Mouse (Mus musculus) kidney, postnatal 10 days (tissue): ENCODE measurements around the gene Ubxn4.
"Not testable (repeated sequence)": the region's sequence is repeated elsewhere in the genome, so short reads cannot be mapped to it uniquely, and the experiment has no call there.

Experiments used
- DNase-seq: peaks from one replicate; pipeline ENCODE4 v3.0.0; 2021; ENCODE audit warnings: mixed read lengths

The Ubxn4 gene

DNA sequence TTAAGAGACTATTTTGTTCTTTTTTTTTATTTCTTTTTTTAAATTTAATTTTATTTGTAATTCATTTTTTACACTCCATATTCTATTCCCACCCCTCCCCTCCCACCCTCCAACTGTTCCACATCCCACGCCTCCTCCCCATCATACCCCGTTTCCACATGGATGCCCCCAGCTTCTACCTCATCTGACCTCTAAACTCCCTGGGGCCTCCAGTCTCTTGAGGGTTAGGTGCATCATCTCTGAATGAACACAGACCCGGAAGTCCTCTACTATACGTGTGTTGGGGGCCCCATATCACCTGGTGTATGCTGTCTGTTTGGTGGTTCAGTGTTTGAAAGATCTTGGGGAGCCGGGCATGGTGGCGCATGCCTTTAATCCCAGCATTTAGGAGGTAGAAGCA is 75.5 kb downstream of the Ubxn4 start:
- DNase-seq: not testable (repeated sequence)

DNA sequence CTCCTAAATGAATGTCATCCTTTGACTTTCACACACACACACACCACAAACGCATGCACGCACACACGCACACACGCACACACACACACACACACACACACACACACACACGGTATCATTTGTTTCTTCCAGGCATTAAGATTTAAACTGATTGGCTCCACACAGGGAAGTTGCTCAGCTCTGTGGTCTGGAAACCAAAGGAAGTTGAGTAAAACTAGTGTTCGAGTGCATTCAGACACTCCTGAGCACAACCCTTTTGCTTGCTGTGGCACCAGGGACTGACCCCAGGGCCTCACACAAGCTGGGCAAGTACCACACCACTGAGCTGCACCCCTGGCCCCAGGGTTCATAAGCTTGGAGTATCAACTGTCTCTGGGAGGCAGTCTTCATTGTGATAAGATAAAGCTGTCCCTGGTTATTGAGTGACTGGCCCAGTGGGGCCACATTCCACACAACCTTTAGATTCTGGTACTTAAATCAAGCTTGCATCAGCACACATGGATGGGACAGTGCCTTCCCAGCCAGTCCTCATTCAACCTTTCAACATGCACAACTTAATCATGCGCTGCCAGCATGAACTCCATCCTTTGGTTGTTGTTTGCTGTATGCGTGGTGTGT is 79.4 kb downstream of the Ubxn4 start:
- no peak for DNase-seq

DNA sequence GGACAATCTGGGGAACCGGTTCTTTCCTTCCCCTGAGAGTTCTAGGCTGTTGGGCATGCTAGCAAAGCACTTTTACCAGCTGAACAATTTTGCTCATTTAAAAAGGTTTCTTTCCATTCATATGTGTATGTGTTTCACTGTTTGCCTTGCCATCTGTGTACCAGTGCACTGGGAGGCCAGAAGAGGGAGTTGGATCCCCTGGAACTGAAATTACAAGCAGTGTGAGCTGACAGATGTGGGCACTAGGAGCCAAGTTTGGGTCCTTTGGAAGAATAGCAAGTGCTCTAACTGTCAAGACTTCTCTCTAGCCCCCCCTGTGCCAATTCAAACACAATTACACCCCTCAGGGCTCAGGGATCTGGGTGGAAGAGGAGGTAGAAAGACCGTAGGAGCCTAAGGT is 81.0 kb downstream of the Ubxn4 start:
- DNase-seq: no peak

DNA sequence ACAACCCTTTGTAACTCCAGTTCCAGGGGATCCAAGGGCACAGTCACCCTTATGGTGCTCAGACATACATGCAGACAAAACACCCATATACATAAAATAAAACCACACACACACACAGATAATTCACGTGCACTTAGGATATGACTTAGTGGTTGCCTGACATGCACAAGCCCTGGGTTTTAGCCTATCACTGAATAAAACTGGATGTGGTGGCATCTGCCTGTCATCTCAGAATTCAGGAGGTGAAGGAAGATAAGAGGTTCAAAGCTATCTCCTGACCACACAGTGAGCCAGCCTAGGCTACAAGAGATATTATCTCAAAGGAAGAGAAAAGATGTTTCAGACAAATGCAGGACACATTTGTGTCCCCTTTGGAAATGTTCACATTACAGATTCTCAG is 83.4 kb downstream of the Ubxn4 start:
- DNase-seq: no peak

DNA sequence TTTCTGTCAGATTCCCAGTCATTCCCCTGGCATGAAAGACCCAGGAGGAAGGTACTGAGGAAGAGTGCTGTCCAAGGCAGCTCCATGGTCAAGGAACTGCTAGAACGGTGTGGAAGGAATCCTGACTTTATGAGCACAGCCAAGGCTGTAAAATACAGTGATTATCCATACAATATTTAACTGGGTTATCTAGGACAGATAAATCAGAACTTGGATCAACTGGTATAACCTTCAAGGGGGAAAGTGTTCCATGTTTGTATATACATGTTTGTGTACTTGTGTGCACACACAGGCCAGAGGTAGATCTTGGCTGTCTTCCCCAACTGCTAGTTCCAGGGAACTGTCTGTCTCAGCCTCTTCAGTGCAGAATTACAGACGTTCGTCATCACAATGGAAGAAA is 84.5 kb downstream of the Ubxn4 start, which contains the start of gene Lct:
Lct (minus strand) TSS at position 101 of the 400 bp plus-strand sequence.
- no peak for DNase-seq
